Mouse (Mus musculus): Measurements from ENCODE around the gene Bspry. TPM values are rescaled to one million over a fixed set of nuclear protein-coding genes. Genes with fewer than 3 reads are reported as not detected.

The Bspry gene
- total and polyA plus RNA-seq, 3 experiments, result 0.19 to 0.50 TPM; not detected in 1

GRCm38 (mm10) chr4:62543782-62544181 lies 63.9 kb downstream of the Bspry start:
- Histone ChIP-seq H3K36me3 (ENCODE audit: control insufficient read depth in 1 of 2, insufficient read depth in 2 of 2, low read length in 2 of 2) (no peaks in the 10 kb centered on the region), H3K27me3 (ENCODE audit: control insufficient read depth in 1 of 2, insufficient read depth in 2 of 2, low read length in 2 of 2) (peaks cover 0 to 4% of the 10 kb centered on the region in 2 experiments; a peak in 2 of 4 replicates), H3K9ac (ENCODE audit: control insufficient read depth, low read depth, low read length, poor library complexity, severe bottlenecking) (no peak overlapping the region), H3K4me1 (ENCODE audit: control insufficient read depth in 1 of 2, insufficient read depth in 2 of 2, low read length in 2 of 2) (no peaks in the 10 kb centered on the region), H3K27ac (ENCODE audit: control insufficient read depth, low read depth, low read length) (no peak overlapping the region), H3K4me3 (ENCODE audit: control insufficient read depth in 1 of 2, insufficient read depth in 1 of 2, low read depth in 2 of 2, low read length in 2 of 2) (no peak overlapping the region), H3K9me3 (replicated peaks; ENCODE audit: insufficient read depth, low read length) (no peaks in the 10 kb centered on the region), H3K79me2 (ENCODE audit: control insufficient read depth, insufficient read depth, low read length, poor library complexity) (no peaks in the 10 kb centered on the region)
- DNase-seq (ENCODE audit: low read depth, low spot score), result no peak
- TF ChIP-seq EP300 (IDR thresholded peaks at IDR 0.05; ENCODE audit: low read depth in 1 of 2, low read length in 2 of 2) (no peak), RCOR1 (IDR thresholded peaks at IDR 0.05; ENCODE audit: low read depth, low read length) (no peak), KAT2A (conservative IDR thresholded peaks at IDR 0.05; ENCODE audit: low read depth, low read length) (no peak), JUND (IDR thresholded peaks at IDR 0.05; ENCODE audit: low read depth, low read length) (no peak), MXI1 (IDR thresholded peaks at IDR 0.05; ENCODE audit: low read depth, low read length) (no peak), ETS1 (IDR thresholded peaks at IDR 0.05; ENCODE audit: low read depth, low read length) (no peak), POLR2AphosphoS2 (IDR thresholded peaks at IDR 0.05; ENCODE audit: low read length) (no peak), ELF1 (IDR thresholded peaks at IDR 0.05; ENCODE audit: low read depth, low read length) (no peak), RAD21 (IDR thresholded peaks at IDR 0.05; ENCODE audit: low read depth, low read length) (no peak), GABPA (IDR thresholded peaks at IDR 0.05; ENCODE audit: low read depth, low read length) (no peak), HCFC1 (IDR thresholded peaks at IDR 0.05; ENCODE audit: low read depth, low read length) (no peak), NRF1 (IDR thresholded peaks at IDR 0.05; ENCODE audit: insufficient read depth, low read depth, low read length, poor library complexity, severe bottlenecking) (no peak), USF1 (IDR thresholded peaks at IDR 0.05; ENCODE audit: low read depth, low read length) (no peak), ZMIZ1 (IDR thresholded peaks at IDR 0.05; ENCODE audit: low read depth, low read length) (no peak)

GRCm38 (mm10) chr4:62544801-62545200 lies 64.9 kb downstream of the Bspry start:
- Histone ChIP-seq H3K27ac (ENCODE audit: control insufficient read depth, low read depth, low read length) (no peak overlapping the region), H3K9ac (ENCODE audit: control insufficient read depth, low read depth, low read length, poor library complexity, severe bottlenecking) (no peak overlapping the region), H3K4me3 (ENCODE audit: control insufficient read depth in 1 of 2, insufficient read depth in 1 of 2, low read depth in 2 of 2, low read length in 2 of 2) (no peak overlapping the region), H3K36me3 (ENCODE audit: control insufficient read depth in 1 of 2, insufficient read depth in 2 of 2, low read length in 2 of 2) (no peaks in the 10 kb centered on the region), H3K4me1 (ENCODE audit: control insufficient read depth in 1 of 2, insufficient read depth in 2 of 2, low read length in 2 of 2) (no peaks in the 10 kb centered on the region), H3K9me3 (replicated peaks; ENCODE audit: insufficient read depth, low read length) (no peaks in the 10 kb centered on the region), H3K27me3 (ENCODE audit: control insufficient read depth in 1 of 2, insufficient read depth in 2 of 2, low read length in 2 of 2) (peaks cover 0 to 3% of the 10 kb centered on the region in 2 experiments; a peak in 2 of 4 replicates), H3K79me2 (ENCODE audit: control insufficient read depth, insufficient read depth, low read length, poor library complexity) (no peaks in the 10 kb centered on the region)
- no peak for DNase-seq (ENCODE audit: low read depth, low spot score)
- TF ChIP-seq ZNF384 (IDR thresholded peaks at IDR 0.05; ENCODE audit: low read depth, low read length), result no peak

Other genes starting within 250 kb of the Bspry start
- gene Zfp37, start 249.0 kb upstream of the Bspry start, total RNA-seq (2012; rRNA removed), result not detected in 2 replicates
- not detected for gene Zfp37, start 249.0 kb upstream of the Bspry start, polyA plus RNA-seq (2012; ENCODE audit: insufficient read depth in 1 of 2, insufficient read length in 2 of 2, low read depth in 1 of 2, low replicate concordance in 2 of 2, missing spikeins in 1 of 2)
- 0.08 TPM in 1 of 2 replicates, not detected in the other for gene Slc31a2, start 217.5 kb upstream of the Bspry start, total RNA-seq (2012; rRNA removed)
- gene Slc31a2, start 217.5 kb upstream of the Bspry start, polyA plus RNA-seq (2012; ENCODE audit: insufficient read depth in 1 of 2, insufficient read length in 2 of 2, low read depth in 1 of 2, low replicate concordance in 2 of 2, missing spikeins in 1 of 2), result under 1 TPM in 1 of 2 experiments, not detected in 1; 0.25 TPM
- gene Fkbp15, start 119.5 kb upstream of the Bspry start, total RNA-seq (2012; rRNA removed), result 21.1 and 23.3 TPM in 2 replicates
- gene Fkbp15, start 119.5 kb upstream of the Bspry start, polyA plus RNA-seq (2012; ENCODE audit: insufficient read depth in 1 of 2, insufficient read length in 2 of 2, low read depth in 1 of 2, low replicate concordance in 2 of 2, missing spikeins in 1 of 2), result 10 to 100 TPM in 1 of 2 experiments, not detected in 1; 26.5 TPM
- gene Slc31a1, start 119.3 kb upstream of the Bspry start, total RNA-seq (2012; rRNA removed), result 18.9 and 20.6 TPM in 2 replicates
- 10 to 100 TPM; 37.5 to 46.5 TPM for gene Slc31a1, start 119.3 kb upstream of the Bspry start, polyA plus RNA-seq (2012; ENCODE audit: insufficient read depth in 1 of 2, insufficient read length in 2 of 2, low read depth in 1 of 2, low replicate concordance in 2 of 2, missing spikeins in 1 of 2)
- 80.9 and 81.4 TPM in 2 replicates for gene Cdc26, start 71.4 kb upstream of the Bspry start, total RNA-seq (2012; rRNA removed)
- 10 to 100 TPM in 1 of 2 experiments, not detected in 1; 80.4 TPM for gene Cdc26, start 71.4 kb upstream of the Bspry start, polyA plus RNA-seq (2012; ENCODE audit: insufficient read depth in 1 of 2, insufficient read length in 2 of 2, low read depth in 1 of 2, low replicate concordance in 2 of 2, missing spikeins in 1 of 2)
- 24.4 and 26.9 TPM in 2 replicates for gene Prpf4, start 71.3 kb upstream of the Bspry start, total RNA-seq (2012; rRNA removed)
- 10 to 100 TPM in 1 of 2 experiments, not detected in 1; 37.9 TPM for gene Prpf4, start 71.3 kb upstream of the Bspry start, polyA plus RNA-seq (2012; ENCODE audit: insufficient read depth in 1 of 2, insufficient read length in 2 of 2, low read depth in 1 of 2, low replicate concordance in 2 of 2, missing spikeins in 1 of 2)
- gene Rnf183, start 44.8 kb upstream of the Bspry start, total RNA-seq (2012; rRNA removed), result 0.10 and 0.15 TPM in 2 replicates
- gene Rnf183, start 44.8 kb upstream of the Bspry start, polyA plus RNA-seq (2012; ENCODE audit: insufficient read depth in 1 of 2, insufficient read length in 2 of 2, low read depth in 1 of 2, low replicate concordance in 2 of 2, missing spikeins in 1 of 2), result under 1 TPM in 1 of 2 experiments, not detected in 1; 0.25 TPM
- 0.85 and 1.9 TPM in 2 replicates for gene Wdr31, start 9.2 kb upstream of the Bspry start, total RNA-seq (2012; rRNA removed)
- gene Wdr31, start 9.2 kb upstream of the Bspry start, polyA plus RNA-seq (2012; ENCODE audit: insufficient read depth in 1 of 2, insufficient read length in 2 of 2, low read depth in 1 of 2, low replicate concordance in 2 of 2, missing spikeins in 1 of 2), result under 1 TPM in 1 of 2 experiments, not detected in 1; 0.91 TPM
- gene Hdhd3, start 23.4 kb downstream of the Bspry start, total RNA-seq (2012; rRNA removed), result 3.5 and 4.0 TPM in 2 replicates
- 1 to 10 TPM in 1 of 2 experiments, not detected in 1; 6.0 TPM for gene Hdhd3, start 23.4 kb downstream of the Bspry start, polyA plus RNA-seq (2012; ENCODE audit: insufficient read depth in 1 of 2, insufficient read length in 2 of 2, low read depth in 1 of 2, low replicate concordance in 2 of 2, missing spikeins in 1 of 2)
- 199 and 213 TPM in 2 replicates for gene Alad, start 39.9 kb downstream of the Bspry start, total RNA-seq (2012; rRNA removed)
- gene Alad, start 39.9 kb downstream of the Bspry start, polyA plus RNA-seq (2012; ENCODE audit: insufficient read depth in 1 of 2, insufficient read length in 2 of 2, low read depth in 1 of 2, low replicate concordance in 2 of 2, missing spikeins in 1 of 2), result 100 to 1,000 TPM in 1 of 2 experiments, not detected in 1; 386 TPM
- gene Pole3, start 45.0 kb downstream of the Bspry start, total RNA-seq (2012; rRNA removed), result 51.4 and 63.6 TPM in 2 replicates
- gene Pole3, start 45.0 kb downstream of the Bspry start, polyA plus RNA-seq (2012; ENCODE audit: insufficient read depth in 1 of 2, insufficient read length in 2 of 2, low read depth in 1 of 2, low replicate concordance in 2 of 2, missing spikeins in 1 of 2), result 100 to 1,000 TPM in 1 of 2 experiments, not detected in 1; 103 TPM
- gene 4933430I17Rik, start 45.3 kb downstream of the Bspry start, total RNA-seq (2012; rRNA removed), result 0.12 TPM in 1 of 2 replicates, not detected in the other
- under 1 TPM in 1 of 2 experiments, not detected in 1; 0.43 TPM for gene 4933430I17Rik, start 45.3 kb downstream of the Bspry start, polyA plus RNA-seq (2012; ENCODE audit: insufficient read depth in 1 of 2, insufficient read length in 2 of 2, low read depth in 1 of 2, low replicate concordance in 2 of 2, missing spikeins in 1 of 2)
- not detected in 2 replicates for gene Rgs3, start 79.8 kb downstream of the Bspry start, total RNA-seq (2012; rRNA removed)
- not detected for gene Rgs3, start 79.8 kb downstream of the Bspry start, polyA plus RNA-seq (2012; ENCODE audit: insufficient read depth in 1 of 2, insufficient read length in 2 of 2, low read depth in 1 of 2, low replicate concordance in 2 of 2, missing spikeins in 1 of 2)